Mouse (Mus musculus): Measurements from ENCODE around the gene Mybpc1.

GRCm38 (mm10) chr10:88523212-88523611, 81.7 kb downstream of the Mybpc1 start:
- TF ChIP-seq CTCF (IDR thresholded peaks at IDR 0.05; ENCODE audit: low read depth) (no peak), EP300 (optimal IDR thresholded peaks at IDR 0.05) (no peak)

Measured in stomach, postnatal 0 days (tissue).